Mouse (Mus musculus) liver, embryonic 11.5 days (tissue): Measurements from ENCODE around the gene Fstl3. TPM values are rescaled to one million over a fixed set of nuclear protein-coding genes. Genes with fewer than 3 reads are reported as not detected.
A peak's percentile ranks its signal among the peaks of the same experiment; 100 is the strongest.

Source experiments
- ATAC-seq: fragments of 200-750 bp; cut with Nextera tagmentation; replicated peaks from 2 replicates; pipeline ENCODE4 v1.8.0; 2017; ENCODE audit warnings: moderate number of reproducible peaks, mild to moderate bottlenecking, moderate TSS enrichment, moderate library complexity; ENCODE audit not compliant: low FRiP score
- DNase-seq: peaks from one replicate; pipeline ENCODE4 v3.0.0-alpha.2; 2017; ENCODE audit warnings: low spot score
- H3K27ac ChIP-seq: fragments of 300-500 bp; sonication (generic); 2 replicates; pipeline ENCODE4 v1.5.1; 2014; ENCODE audit warnings: mild to moderate bottlenecking, low read depth, low read length, control low read depth
- H3K27me3 ChIP-seq: fragments of 300-500 bp; sonication (generic); replicated peaks from 2 replicates; pipeline ENCODE4 v1.6.1; 2014; ENCODE audit warnings: low read length, mixed read lengths; ENCODE audit not compliant: control insufficient read depth, insufficient read depth
- H3K36me3 ChIP-seq: fragments of 300-500 bp; sonication (generic); 2 replicates; pipeline ENCODE4 v1.6.1; 2014; ENCODE audit warnings: mild to moderate bottlenecking, low read length, moderate library complexity, mixed read lengths; ENCODE audit not compliant: control insufficient read depth, insufficient read depth
- H3K4me1 ChIP-seq: fragments of 300-500 bp; sonication (generic); replicated peaks from 2 replicates; pipeline ENCODE4 v1.6.1; 2014; ENCODE audit warnings: low read length, mixed read lengths; ENCODE audit not compliant: control insufficient read depth, insufficient read depth
- H3K4me2 ChIP-seq: fragments of 300-500 bp; sonication (generic); 2 replicates; pipeline ENCODE4 v1.6.1; 2014; ENCODE audit warnings: mild to moderate bottlenecking, control low read depth, moderate library complexity
- H3K4me3 ChIP-seq: fragments of 300-500 bp; sonication (generic); 2 replicates; pipeline ENCODE4 v1.5.1; 2014; ENCODE audit warnings: low read depth, low read length, control low read depth
- H3K9ac ChIP-seq: fragments of 300-500 bp; sonication (generic); 2 replicates; pipeline ENCODE4 v1.6.1; 2014; ENCODE audit warnings: low read depth, low read length, control low read depth
- H3K9me3 ChIP-seq: fragments of 300-500 bp; sonication (generic); 2 replicates; pipeline ENCODE4 v1.6.1; 2016; ENCODE audit warnings: low read length, inconsistent platforms, mixed read lengths; ENCODE audit not compliant: control insufficient read depth
- WGBS: fragments of 180-500 bp; shearing (Covaris S2); extraction: QIAGEN DNeasy Blood & Tissue Kit; methylation state at CpG from one replicate; pipeline ENCODE4 v1.1.7; 2014; 5-methylcytosine and 5-hydroxymethylcytosine counted together
- polyA plus RNA-seq: library from polyadenylated mRNA; unstranded; fragments of >200 nt; fragmentation: Nextera tagmentation; extraction: Ambion mirVana; gene quantifications from 2 replicates; pipeline ENCODE4 v1.2.1, GENCODE M21; 2014

Fstl3 gene
- polyA plus RNA-seq, 1 experiment from 2014 or later: 2.6 TPM

DNA sequence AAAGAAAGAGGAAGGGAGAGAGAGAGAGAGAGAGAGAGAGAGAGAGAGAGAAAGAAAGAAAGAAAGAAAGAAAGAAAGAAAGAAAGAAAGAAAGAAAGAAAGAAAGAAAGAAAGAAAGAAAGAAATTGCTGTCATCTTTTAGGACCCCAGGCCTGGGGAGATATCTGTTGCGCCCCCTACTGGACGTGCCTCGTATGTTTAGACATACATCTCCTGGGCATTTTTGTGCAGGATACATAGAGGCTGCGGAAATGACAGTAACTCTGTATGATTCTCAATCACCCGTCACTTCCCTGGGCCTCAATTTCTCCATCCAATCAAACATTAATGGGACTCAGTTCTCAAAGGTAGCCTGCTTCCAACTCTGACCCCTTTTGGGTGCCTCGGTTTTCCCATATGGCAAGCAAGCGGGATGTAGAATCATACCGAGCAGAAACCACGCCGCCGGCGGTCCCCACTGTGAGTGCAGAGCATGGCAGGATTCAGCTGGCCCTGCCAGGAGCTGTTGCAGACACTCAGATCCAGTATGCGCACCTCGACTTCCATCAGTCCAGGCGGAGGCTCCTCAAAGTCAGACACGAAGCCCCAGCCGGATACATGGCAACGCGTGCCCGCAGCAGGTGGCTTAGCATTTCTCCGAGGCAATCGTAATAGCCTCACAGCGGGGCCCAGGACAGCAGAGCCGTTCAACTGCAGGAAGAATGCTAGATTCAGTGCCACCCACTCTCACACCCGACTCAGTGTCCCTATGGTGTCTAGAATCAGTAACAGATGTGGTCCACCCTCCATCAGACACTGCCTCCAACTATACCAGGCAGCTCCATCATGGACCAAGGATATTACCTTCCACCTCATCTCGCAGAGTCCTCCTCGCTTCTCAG, 7.1 kb downstream of the Fstl3 start:
- H3K4me1 ChIP-seq: peaks cover 13% of the 10 kb centered on the region
- no peaks in the 10 kb centered on the region for H3K9me3 ChIP-seq
- 45% methylated on average over 27 of the region's 27 CpGs for WGBS
- H3K27me3 ChIP-seq: peaks cover 19% of the 10 kb centered on the region
- DNase-seq: no peak
- H3K9ac ChIP-seq: no peak overlapping the region
- no peak overlapping the region for H3K4me3 ChIP-seq
- ATAC-seq: no peak
- H3K36me3 ChIP-seq: no peaks in the 10 kb centered on the region
- no peak overlapping the region for H3K27ac ChIP-seq
- no peak overlapping the region for H3K4me2 ChIP-seq

DNA sequence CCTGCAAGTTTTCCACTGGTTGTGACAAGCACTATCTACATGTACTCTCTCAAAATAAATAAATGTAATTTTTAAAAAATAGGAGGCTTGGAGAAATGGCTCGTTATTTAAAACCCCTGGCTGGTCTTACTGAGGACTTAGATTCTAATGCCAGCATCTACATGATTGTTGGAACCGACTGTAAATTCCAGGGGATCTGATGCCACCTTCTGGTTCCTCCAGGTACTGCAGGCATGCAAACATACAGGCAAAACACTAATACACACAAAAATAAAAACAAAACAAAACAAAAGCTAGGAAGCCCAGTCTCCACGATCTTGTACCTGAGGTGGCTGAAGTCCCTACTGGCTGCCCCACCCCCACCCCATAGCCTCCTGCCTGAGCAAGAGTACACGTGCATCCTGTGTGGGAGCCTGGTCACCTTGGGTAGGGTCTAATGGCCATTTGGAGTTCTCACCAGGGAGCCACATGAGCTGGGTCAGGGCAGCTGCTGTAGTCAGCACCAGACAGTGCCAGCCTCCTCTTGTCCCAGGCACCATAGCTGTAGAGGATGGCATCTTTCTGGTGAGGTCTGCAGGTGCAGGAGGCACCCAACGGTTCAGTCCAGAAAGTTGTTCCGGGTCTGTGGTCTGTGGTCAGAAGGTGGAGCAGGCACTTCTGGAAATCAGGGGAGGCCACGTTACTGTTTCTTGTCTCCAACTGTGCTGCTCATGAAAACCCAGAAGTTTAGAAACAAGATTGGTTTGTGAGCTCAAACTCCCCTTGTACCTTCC, 11.5 kb downstream of the Fstl3 start:
- Histone ChIP-seq H3K27me3 (peaks cover 8% of the 10 kb centered on the region), H3K9ac (no peak overlapping the region), H3K4me2 (peak overlapping the region; percentile 9; the same call in 1 of the 2 replicates), H3K9me3 (no peaks in the 10 kb centered on the region), H3K36me3 (no peaks in the 10 kb centered on the region), H3K4me1 (peaks cover 9% of the 10 kb centered on the region), H3K27ac (no peak overlapping the region), H3K4me3 (no peak overlapping the region)
- no peak for ATAC-seq
- no peak for DNase-seq
- WGBS: 27% methylated on average over 7 of the region's 7 CpGs

DNA sequence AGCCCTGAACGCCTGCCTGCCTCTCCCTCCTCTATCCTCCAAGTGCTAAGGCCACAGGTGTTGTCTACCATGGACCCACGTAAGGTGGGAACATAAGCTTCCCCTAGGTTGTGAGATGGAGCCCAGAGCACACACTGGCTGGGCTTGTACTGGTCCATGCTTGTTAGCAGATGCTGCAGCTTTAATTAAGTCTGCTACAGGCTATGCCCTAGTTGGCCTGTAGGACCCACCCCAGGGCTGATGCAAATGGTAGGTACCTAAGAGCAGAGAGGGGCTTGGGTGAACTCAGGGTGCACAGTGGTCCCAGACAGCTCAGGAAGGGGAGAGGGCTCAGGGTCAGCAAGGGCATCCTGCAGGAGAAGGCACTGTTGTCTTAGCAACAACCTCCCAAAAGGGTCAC, 12.5 kb downstream of the Fstl3 start:
- DNase-seq (no peak), ATAC-seq (no peak)
- Histone ChIP-seq H3K4me2 (no peak overlapping the region), H3K27ac (no peak overlapping the region), H3K4me3 (no peak overlapping the region), H3K4me1 (peaks cover 16% of the 10 kb centered on the region), H3K27me3 (peaks cover 4% of the 10 kb centered on the region), H3K9me3 (no peaks in the 10 kb centered on the region), H3K36me3 (no peaks in the 10 kb centered on the region), H3K9ac (no peak overlapping the region)
- 59% methylated on average over 2 of the region's 2 CpGs for WGBS

DNA sequence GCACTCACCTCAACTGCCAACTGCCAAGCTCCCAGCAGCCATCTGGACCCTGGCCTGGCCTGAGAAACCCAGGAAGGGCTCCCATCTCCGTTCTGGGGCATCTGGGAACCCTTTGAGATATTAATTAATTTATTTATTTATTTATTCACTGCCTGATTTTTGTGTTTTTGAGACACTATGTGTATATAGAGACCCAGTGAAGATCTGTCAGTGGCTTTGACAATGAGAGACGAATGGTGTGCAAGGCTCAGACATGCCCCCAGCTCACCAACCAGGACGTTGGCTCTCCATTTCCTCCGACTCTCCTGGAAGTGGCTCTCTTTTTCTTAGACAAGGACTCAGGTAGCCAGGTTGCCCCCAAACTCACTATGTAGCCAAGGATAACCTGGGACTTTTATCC, 13.8 kb downstream of the Fstl3 start, which contains the start of gene Prss57:
TSS of gene Prss57 (minus strand) at position 101 of the 400 bp plus-strand sequence.
- DNase-seq: no peak
- Histone ChIP-seq H3K4me3 (no peak within 1 kb of the TSS), H3K27ac (no peak within 1 kb of the TSS), H3K9ac (no peak within 1 kb of the TSS), H3K9me3 (no peaks in the 10 kb centered on the region), H3K36me3 (no peaks in the 10 kb centered on the region), H3K27me3 (no peaks in the 10 kb centered on the region), H3K4me1 (peaks cover 20% of the 10 kb centered on the region), H3K4me2 (no peak within 1 kb of the TSS)
- 72% methylated on average over 4 of the region's 4 CpGs for WGBS
- ATAC-seq: no peak

DNA sequence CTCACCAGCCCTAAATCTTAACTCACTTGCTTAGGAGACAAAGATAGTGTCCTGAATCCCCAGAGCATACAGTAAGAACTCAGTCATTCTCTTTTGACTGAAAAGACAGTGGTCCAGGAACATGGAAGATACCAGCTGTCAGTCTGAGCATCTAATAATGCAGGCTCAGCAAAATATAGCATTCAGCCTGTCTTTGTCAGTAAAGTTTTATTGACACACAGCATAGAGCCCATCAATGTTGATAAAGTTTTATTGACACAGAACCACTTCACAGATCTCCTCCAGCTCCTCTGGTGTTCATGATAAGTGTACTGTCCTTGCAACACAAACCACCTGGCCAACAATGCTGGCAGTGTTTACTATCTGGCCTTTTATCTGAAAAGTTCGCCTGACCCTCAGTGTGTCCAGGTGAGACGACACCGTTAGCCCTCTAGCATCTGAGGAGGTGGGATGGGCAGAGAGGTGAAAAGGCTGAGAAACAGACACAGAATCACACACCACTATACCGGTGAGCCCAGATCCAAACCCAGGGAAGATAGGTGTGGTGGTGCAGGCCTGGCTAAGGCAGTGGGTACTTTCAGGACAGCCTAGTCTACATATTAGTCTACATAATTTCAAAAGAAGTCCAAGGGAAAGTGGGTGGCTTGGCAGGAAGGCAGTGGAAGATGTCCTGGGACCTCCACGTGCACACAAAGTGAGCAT, 15.4 kb downstream of the Fstl3 start:
- no peak overlapping the region for H3K27ac ChIP-seq
- WGBS: 64% methylated on average over 5 of the region's 5 CpGs
- peaks cover 23% of the 10 kb centered on the region for H3K4me1 ChIP-seq
- no peaks in the 10 kb centered on the region for H3K9me3 ChIP-seq
- H3K36me3 ChIP-seq: no peaks in the 10 kb centered on the region
- DNase-seq (no peak), ATAC-seq (no peak)
- H3K9ac ChIP-seq: no peak overlapping the region
- no peaks in the 10 kb centered on the region for H3K27me3 ChIP-seq
- no peak overlapping the region for H3K4me3 ChIP-seq
- no peak overlapping the region for H3K4me2 ChIP-seq

- 5% methylated on average over 51 of the region's 51 CpGs for WGBS
- H3K4me1 ChIP-seq: peaks cover 23% of the 10 kb centered on the region
- peak within 1 kb of the TSS; percentile 93 for H3K4me2 ChIP-seq
These were observed 16.1 kb downstream of the Fstl3 start, which contains the start of gene Palm for GRCm38 (mm10) chr10:79793051-79793737. Gene Palm, plus strand, starts transcription at chr10:79793572.

GRCm38 (mm10) chr10:79793738-79794490, 16.8 kb downstream of the Fstl3 start:
- Histone ChIP-seq H3K9ac (peak overlapping the region; percentile 78), H3K27ac (peak overlapping the region; percentile 36), H3K9me3 (no peaks in the 10 kb centered on the region), H3K4me2 (peak overlapping the region; percentile 93), H3K27me3 (no peaks in the 10 kb centered on the region), H3K4me3 (peak overlapping the region; percentile 76), H3K4me1 (peaks cover 19% of the 10 kb centered on the region), H3K36me3 (no peaks in the 10 kb centered on the region)
- ATAC-seq: no peak
- no peak for DNase-seq
- 8% methylated on average over 38 of the region's 38 CpGs for WGBS

More at GRCm38 (mm10) chr10:79793051-79793737, 16.1 kb downstream of the Fstl3 start, which contains the start of gene Palm:
- Histone ChIP-seq H3K4me3 (peak within 1 kb of the TSS; percentile 76), H3K9ac (peak within 1 kb of the TSS; percentile 78), H3K27ac (peak within 1 kb of the TSS; percentile 36), H3K9me3 (no peaks in the 10 kb centered on the region), H3K27me3 (no peaks in the 10 kb centered on the region), H3K36me3 (no peaks in the 10 kb centered on the region)
- ATAC-seq: peak; percentile 46; the same call in 1 of the 2 replicates
- DNase-seq: peak; percentile 74
